Mouse (Mus musculus) splenic B cell, adult 2 months (primary cell): ENCODE results near the gene Ess2.

Experiments used
- DNase-seq: peaks from one replicate; pipeline ENCODE4 v3.0.0-alpha.2; 2011; ENCODE audit warnings: low read depth, low spot score
- H3K27me3 ChIP-seq: 2 replicates; pipeline ENCODE4 v1.6.1; 2012; ENCODE audit warnings: mild to moderate bottlenecking, low read length, moderate library complexity, mixed read lengths; ENCODE audit not compliant: control insufficient read depth, poor library complexity, insufficient read depth, severe bottlenecking
- H3K36me3 ChIP-seq: 2 replicates; pipeline ENCODE4 v1.6.1; 2012; ENCODE audit warnings: mild to moderate bottlenecking, low read length, moderate library complexity, mixed read lengths; ENCODE audit not compliant: control insufficient read depth, poor library complexity, insufficient read depth, severe bottlenecking

Gene Ess2

DNA sequence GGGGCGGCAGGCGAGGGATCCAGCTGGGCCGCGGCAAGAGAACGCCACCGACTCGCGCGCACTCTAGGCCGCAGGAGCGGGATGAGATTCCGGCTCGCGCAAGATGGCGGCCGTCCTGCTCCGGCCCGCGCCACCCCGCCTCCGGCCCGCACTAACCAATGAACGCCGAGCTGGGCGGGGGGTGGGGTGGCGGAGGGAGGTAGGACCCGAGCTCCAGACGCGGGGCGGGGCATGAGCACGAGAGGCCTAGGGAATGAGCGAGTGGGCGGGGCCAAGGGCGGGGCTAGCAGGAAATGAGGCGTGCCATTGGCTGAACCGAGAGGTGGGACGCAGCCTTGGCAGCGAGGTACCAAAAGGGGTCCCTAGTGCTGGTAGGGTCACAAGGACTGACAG, 19.6 kb downstream of the Ess2 start, which contains the start of gene Gm20518:
TSS of gene Gm20518 (minus strand) at position 105 of the 393 bp plus-strand sequence.
- DNase-seq = peak; percentile 97
- no peaks in the 10 kb centered on the region for H3K27me3 ChIP-seq
- no peaks in the 10 kb centered on the region; the same call in 1 of the 2 replicates for H3K36me3 ChIP-seq

DNA sequence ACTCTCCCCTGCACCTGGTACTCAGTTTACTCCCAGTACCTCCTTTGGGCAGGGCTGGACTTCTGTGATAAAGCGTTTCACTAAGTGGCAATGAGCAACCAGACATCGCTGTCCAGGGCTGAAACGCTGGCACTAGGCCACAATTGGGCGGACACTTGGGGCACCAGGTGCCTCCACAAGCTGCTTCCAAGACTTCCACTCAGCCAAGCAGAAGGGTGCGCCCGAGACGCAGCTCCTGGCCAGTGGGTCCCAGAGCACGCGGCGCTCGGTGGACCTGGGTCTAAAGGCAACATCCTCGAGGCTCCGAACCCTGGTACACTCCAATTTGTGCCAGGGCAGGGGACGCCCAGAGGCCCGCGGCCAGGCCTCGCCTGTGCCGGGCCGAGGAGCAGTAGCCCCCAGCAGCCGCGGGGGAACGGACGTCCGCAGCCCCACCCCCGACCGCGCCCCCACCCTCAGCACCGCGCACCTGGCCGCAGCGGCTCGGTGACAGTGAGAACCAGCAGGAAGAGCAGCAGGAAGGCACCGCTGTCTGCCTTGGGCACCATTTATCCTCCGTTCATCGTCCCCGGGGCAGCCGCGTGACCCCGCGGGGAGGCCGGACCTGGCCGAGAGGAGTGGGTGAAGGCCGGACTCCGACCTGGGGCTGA, 20.1 kb downstream of the Ess2 start:
- Histone ChIP-seq H3K27me3 (no peaks in the 10 kb centered on the region), H3K36me3 (no peaks in the 10 kb centered on the region; the same call in 1 of the 2 replicates)
- no peak for DNase-seq

DNA sequence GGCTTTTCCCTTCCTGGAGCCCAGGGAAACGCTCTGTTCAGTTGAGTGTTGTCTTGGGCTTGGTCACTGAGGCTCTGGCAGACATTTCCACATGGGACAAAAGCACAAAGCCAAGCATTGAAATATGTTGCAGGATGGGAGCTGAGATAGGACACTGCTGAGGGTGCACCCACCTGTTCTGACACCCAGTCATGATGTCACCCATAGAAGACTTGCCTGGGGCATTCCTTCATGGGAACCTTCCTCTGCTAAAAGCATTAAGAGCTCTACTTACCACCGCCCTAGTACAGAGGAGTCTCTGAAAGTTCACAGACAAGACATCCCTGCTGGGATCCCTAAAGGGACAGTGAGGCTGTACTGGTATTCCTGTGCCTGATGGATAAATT, 20.8 kb downstream of the Ess2 start:
- H3K27me3 ChIP-seq = no peaks in the 10 kb centered on the region
- H3K36me3 ChIP-seq = peaks cover 5% of the 10 kb centered on the region; the same call in 1 of the 2 replicates
- DNase-seq = no peak

DNA sequence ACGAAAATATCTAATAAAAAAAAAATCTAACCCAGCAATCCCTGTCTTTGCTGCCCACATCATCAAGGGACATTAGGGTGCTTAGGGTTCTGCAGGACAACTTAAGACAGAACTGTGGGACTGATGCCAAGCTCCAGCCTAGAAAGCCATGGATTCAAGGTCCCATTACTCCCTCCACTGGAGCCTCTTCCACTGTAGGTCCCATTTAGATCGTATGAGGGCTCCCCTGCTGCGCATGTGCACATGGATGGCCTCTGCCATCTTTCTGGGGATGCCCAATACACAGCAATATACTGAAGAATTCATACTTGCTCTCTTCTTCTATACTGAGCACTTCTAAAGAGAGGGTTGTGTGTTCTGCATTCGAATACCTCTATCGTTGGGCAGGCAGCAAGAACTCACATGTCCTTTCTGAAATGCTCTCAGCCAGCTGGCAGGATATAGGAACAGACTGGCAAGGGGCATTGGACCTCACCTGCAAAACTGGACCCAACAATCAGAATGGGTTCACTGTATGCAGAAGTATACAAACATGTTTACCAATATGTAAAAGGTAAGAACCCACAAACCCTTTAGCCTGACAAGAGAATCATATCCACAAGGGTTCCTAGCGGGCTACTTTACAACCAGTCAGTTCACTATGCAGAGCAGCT, 21.3 kb downstream of the Ess2 start:
- no peaks in the 10 kb centered on the region for H3K27me3 ChIP-seq
- DNase-seq = no peak
- H3K36me3 ChIP-seq = peaks cover 5% of the 10 kb centered on the region; the same call in 1 of the 2 replicates

DNA sequence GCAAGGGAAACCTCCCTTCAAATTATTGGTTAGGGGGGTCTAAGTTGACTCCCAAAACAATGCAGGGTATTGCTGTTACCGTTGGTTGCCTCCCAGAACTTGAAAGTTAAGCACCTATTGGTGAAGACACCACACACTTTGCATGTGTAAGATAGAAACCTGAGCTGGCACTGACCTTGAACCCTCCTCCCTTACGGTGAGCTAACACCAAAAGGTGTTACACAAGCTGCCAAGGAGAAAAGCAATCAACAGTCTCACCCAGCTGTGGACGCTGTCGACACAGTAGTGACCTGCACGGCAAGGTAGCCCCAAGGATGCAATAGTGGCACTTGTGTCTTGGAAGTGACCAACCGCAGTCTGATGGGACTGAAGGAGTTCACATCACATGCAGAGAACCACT, 27.0 kb downstream of the Ess2 start:
- DNase-seq = no peak
- no peaks in the 10 kb centered on the region for H3K27me3 ChIP-seq
- H3K36me3 ChIP-seq = peaks cover 5% of the 10 kb centered on the region; the same call in 1 of the 2 replicates

DNA sequence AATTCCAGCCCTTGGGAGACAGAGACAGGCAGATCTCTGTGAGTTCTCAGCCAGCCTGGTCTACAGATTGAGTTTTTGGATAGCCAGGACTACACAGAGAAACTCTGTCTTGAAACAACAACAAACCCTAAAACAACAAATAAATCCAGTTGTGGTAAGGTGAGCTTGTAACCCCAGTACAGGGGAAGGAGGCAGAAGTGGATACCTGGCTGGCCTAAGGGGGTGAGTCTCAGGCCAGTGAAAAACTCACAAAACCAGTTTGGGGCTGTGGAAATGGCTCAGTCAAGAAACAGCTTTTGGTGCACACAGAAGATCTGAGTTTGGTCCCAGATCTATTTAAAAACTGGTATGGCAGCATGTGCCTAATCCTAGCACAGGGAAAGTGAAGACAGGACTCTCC, 29.0 kb downstream of the Ess2 start:
- Histone ChIP-seq H3K36me3 (peaks cover 5% of the 10 kb centered on the region; the same call in 1 of the 2 replicates), H3K27me3 (no peaks in the 10 kb centered on the region)
- DNase-seq = no peak

DNA sequence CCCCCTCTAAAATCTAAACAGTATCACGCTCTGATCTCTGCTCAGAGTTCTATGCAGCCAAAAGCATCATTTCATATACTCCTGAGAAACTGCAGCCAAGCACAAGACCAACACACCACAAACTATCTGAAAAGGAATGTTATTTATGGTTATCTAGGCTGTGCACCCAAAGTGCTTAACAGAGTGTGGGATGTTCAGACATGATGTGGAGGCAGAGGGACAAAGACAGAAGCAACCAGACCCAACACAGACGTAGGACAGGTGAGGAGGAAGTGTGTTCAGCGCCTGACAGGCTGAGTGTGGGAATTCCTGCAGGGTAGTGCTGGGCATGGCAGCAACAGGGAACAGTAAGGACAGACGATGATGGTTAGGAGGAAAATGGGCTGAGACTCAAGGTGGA, 31.6 kb downstream of the Ess2 start:
- Histone ChIP-seq H3K36me3 (no peaks in the 10 kb centered on the region; the same call in 1 of the 2 replicates), H3K27me3 (no peaks in the 10 kb centered on the region)
- no peak for DNase-seq

DNA sequence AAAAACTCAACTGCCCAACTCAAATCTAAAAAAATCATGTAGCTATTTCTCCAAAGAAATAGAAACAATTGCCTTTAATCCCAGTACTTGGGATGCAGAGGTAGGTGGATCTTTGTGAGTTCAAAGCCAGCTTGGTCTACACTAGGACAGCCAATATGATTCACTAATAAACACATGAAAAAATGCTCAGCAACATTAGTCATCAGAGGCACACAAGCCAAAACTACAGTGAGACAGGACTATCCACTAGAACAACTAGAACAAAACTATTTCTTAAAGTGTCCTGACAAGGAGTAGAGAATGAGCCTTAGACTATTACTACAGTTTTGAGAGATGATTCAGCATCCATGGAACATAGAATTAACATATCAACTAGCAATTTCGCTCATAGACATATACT, 35.1 kb downstream of the Ess2 start:
- H3K27me3 ChIP-seq = no peaks in the 10 kb centered on the region
- no peaks in the 10 kb centered on the region; the same call in 1 of the 2 replicates for H3K36me3 ChIP-seq
- DNase-seq = no peak

DNA sequence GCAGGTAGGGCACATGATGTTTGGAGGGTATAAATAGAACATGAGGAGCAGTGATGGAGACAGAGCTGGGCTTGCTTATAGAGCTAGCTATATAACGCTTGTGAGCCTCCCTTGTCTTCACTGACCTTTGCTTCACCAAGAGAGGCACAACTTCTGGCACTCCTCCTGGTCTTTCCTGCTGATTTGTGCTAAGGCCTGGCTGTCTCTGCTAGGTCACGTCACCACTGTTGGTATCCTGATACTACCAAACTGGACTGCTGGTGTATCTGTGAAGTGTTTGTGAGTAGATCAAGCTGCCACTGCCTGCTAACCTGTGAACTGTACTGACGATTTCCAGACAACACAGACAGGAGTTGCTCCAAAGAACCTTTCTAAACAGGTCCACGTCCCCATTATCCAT, 36.0 kb downstream of the Ess2 start:
- Histone ChIP-seq H3K36me3 (no peaks in the 10 kb centered on the region; the same call in 1 of the 2 replicates), H3K27me3 (no peaks in the 10 kb centered on the region)
- no peak for DNase-seq

DNA sequence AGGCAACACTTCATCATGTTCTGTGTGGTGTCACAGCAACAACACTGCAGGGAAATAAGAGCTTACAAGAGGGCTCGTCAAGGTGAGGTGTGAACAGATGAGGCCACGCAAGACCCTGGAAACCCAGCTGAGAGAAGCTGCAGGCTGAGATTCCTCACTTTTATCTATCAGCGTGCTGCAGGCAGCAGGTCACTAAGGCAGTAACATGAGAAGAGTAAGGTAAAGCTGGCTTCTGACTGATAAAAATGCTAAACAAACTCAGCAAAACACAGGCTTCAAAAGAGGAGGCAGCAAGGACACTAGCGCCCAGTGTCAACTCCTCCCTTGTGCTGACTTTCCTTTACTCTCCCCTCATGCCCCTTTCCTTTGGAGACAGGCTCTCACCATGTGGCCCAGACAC, 38.2 kb downstream of the Ess2 start:
- Histone ChIP-seq H3K36me3 (no peaks in the 10 kb centered on the region; the same call in 1 of the 2 replicates), H3K27me3 (no peaks in the 10 kb centered on the region)
- DNase-seq = no peak

DNA sequence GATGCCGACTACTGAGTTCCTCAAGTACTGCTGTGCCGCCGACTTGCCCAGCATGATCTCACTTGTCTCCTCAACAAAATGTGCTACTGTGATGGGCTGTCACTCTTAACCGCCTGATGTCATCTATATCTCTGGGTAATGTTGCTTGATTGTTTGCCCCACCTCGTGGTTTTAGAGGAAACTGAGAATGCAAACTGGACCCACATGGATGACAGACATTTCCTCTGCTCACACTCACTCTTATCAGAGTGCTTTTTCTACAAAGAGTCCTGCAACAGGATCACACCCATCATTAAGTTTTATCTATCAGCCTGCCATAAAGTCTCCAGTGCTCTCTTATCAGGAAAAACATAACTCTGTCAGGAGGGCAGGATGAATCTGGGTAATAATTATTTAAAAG, 39.9 kb downstream of the Ess2 start:
- H3K27me3 ChIP-seq = no peaks in the 10 kb centered on the region
- H3K36me3 ChIP-seq = no peaks in the 10 kb centered on the region
- no peak for DNase-seq

DNA sequence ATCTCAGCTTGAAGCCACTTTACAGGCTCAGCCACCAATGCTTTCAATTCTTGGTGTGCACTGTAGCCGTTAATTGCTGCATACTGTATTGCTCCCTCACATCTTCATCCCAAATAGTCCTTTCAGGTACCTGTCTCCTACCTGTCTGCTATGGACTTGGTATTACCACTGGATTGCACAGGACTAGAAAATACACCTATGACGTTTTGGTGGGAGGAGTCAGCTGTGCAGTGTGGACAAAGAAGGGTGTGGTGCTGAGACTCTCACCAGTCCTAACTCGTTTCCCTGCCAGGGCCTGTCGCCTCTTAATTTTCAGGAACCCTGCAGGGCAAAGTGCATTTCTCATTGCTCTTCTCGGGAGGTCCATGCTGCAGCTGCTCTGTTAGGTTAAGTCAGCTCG, 45.4 kb downstream of the Ess2 start:
- no peak for DNase-seq
- Histone ChIP-seq H3K27me3 (no peaks in the 10 kb centered on the region), H3K36me3 (no peaks in the 10 kb centered on the region)

DNA sequence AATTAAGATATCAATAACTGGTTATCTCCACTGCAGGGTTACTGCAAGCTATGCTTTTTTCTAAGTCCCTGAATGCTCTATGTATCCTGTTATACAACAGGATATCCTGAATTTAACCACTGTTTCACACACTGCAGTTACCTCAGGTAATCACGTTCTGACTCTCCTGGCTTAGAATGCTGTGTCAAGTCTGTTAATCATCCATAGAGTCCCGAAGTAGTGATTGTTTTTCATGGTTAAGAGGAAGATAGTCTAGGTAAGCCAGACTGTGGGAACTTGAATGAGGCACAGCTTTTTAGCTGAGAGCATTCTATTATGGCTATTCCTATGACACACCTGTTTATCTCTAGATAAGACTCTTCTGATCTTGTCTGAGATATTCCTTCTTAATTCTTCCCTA, 45.9 kb downstream of the Ess2 start:
- no peak for DNase-seq

DNA sequence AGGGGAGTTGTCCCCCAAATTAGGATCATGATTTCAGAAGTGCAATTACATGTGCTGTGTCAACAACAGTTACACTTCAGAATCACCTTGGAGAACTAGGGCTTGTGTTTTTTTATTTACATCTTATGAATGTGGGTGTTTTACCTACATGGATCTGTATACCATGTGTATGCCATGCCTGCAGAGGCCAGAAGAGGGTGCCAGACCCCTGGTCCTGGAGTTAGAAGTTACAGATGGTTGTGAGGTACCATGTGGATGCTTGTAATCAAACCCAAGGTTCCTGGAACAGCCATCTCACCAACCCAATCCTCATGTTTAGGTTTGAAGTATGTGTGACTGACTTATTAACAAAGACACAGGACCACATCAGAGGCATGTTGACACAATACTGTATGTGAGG, 52.6 kb downstream of the Ess2 start:
- Histone ChIP-seq H3K27me3 (no peaks in the 10 kb centered on the region), H3K36me3 (peaks cover 3% of the 10 kb centered on the region; the same call in 1 of the 2 replicates)
- DNase-seq = peak; percentile 44

More for the DNA sequence above, 45.9 kb downstream of the Ess2 start:
- H3K36me3 ChIP-seq = no peaks in the 10 kb centered on the region
- H3K27me3 ChIP-seq = no peaks in the 10 kb centered on the region

DNA sequence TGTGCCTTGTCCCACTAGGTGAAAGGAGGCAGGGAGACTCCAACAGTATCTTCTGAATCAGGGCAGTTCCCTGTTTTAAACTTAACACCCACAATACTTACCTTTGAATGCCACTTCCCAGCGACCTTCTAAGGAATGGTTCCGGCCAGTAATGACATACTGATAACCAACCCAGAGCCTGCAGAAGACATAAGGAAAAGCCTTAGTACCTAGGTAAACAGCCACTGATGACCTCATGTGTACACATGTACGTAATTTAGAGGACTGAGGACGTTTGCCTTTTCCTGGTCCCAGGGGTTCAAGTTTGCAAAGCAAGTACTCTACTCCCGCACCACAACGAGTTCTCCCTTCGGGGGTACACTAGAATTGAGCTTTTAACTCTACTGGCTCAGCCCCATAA, 54.0 kb downstream of the Ess2 start:
- DNase-seq = no peak

More for the DNA sequence above, 54.0 kb downstream of the Ess2 start:
- Histone ChIP-seq H3K27me3 (no peaks in the 10 kb centered on the region), H3K36me3 (peaks cover 3% of the 10 kb centered on the region; the same call in 1 of the 2 replicates)
